Mouse (Mus musculus): ENCODE measurements around the gene Gcc1.

DNA sequence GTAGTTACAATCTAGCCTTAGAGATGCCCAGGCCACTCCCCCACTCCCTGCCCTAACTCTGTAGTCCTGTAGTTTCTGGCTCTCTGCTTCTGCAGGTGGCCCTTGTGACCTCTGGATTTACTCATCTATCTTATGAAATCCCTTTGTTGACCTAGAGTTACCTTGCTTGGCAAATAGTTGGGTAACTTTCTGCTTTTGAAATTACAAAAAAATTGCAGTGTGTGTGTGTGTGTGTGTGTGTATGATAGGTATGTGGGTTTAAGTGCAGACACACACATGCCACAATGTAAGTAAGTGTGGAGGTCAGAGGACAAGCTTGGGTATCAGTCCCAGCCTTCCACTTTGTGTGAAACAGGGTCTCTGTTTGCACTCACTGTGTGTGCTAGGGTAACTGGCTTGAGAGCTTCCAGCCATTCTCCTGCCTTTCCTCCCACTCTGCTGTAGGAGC, 31.1 kb upstream of the Gcc1 start:
- TF ChIP-seq POLR2A (IDR thresholded peaks at IDR 0.05; ENCODE audit: borderline replicate concordance, control insufficient read depth, low read depth, low read length) (no peak), CTCF (IDR thresholded peaks at IDR 0.05; ENCODE audit: control insufficient read depth, insufficient read depth, low read length) (no peak)

Data from bone marrow, adult 2 months (tissue).